Mouse (Mus musculus): ENCODE data around the gene C130073F10Rik. TPM values are rescaled to one million over a fixed set of nuclear protein-coding genes. Genes with fewer than 3 reads are reported as not detected.

Gene C130073F10Rik
- polyA plus RNA-seq (2014; fragmentation: Illumina TruSeq; extraction: RNeasy Lipid Tissue Mini Kit (QIAGEN cat#74804); ENCODE audit: low read depth, low replicate concordance): not detected

DNA sequence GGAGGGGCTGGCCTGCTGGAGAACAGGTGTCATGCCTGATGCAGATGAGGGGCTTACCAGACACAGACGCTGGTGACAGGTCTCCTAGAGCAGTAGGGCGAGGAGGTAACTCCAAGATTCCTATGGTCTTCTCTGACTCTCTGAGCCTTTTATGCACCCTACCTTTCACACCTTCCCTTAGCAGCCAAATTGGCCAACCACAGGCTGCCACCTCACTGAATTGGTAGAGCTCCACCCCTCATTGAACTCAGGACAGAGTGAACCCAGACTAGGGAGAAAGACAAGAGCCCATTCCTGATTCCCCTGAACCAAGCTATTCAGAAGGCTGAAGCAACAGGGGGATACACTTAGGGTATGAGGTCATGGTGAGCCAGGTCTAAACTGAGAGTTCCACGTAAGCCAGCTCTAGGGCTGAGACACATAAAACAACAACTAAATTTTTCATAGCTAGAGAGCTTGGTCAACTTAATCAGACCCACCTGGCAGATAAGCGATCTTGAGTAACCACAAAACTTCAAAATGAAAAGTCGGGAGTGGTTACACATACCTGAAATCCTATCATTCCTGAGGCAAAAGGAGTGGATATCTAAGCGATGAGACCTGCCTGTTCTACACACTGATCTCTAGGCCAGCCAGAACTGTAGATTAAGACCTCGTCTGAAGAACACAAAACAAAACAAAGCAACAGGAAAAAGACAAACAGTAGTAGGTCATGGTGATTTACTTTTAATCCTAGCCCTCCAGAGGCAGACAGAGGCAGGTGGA, at the start of gene C130073F10Rik:
TSS of gene C130073F10Rik (minus strand) at position 134 of the 765 bp plus-strand sequence.

DNA sequence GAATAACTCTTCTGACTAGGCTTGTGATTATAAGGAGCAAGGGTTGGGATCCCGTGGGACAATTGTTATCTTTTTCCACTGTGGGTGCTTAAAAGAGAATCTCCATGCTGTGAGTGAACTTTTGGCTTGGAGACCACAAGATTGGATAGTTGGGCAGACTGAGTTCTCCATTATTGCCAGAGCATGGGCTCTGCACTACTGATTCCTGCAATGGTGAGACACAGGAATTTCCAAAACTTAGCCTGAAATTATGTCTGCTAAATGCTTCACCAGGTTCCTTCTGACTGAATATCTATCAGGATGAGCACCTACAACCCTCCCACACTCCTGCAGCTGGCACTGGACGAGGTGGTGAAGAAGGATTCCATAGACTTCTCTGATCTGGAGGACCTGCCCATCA, 46.5 kb upstream of the C130073F10Rik start, which contains the start of gene Gm12794:
TSS of gene Gm12794 (plus strand) at position 301 of the 400 bp plus-strand sequence.

DNA sequence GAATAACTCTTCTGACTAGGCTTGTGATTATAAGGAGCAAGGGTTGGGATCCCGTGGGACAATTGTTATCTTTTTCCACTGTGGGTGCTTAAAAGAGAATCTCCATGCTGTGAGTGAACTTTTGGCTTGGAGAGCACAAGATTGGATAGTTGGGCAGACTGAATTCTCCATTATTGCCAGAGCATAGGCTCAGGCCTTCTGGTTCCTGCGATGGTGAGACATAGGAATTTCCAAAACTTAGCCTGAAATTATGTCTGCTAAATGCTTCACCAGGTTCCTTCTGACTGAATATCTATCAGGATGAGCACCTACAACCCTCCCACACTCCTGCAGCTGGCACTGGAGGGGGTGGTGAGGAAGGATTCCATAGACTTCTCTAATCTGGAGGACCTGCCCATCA, 15.2 kb upstream of the C130073F10Rik start, which contains the start of gene Gm12800:
TSS of gene Gm12800 (plus strand) at position 301 of the 400 bp plus-strand sequence.

DNA sequence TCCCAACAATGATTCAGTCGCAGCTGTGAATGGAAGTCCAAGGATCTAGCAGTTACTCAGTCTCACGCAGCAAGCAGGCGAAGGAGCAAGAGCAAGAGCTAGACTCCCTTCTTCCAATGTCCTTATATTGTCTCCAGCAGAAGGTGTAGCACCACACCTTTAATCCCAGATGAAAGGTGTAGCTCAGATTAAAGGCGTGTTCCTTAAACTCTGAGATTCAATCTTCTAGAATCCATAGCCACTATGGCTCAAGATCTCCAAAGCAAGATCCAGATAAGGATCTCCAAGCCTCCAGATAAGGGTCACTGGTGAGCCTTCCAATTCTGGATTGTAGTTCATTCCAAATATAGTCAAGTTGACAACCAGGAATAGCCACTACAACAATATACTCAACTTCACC, 49.7 kb downstream of the C130073F10Rik start, which contains the start of gene B020004J07Rik:
TSS of gene B020004J07Rik (minus strand) at position 101 of the 400 bp plus-strand sequence.

Other genes starting within 250 kb of the C130073F10Rik start
- gene Leprot, start 246.1 kb downstream of the C130073F10Rik start, polyA plus RNA-seq (2014; fragmentation: Illumina TruSeq; extraction: RNeasy Lipid Tissue Mini Kit (QIAGEN cat#74804); ENCODE audit: low read depth, low replicate concordance): 138 TPM
- 25.8 TPM for gene Lepr, start 176.4 kb downstream of the C130073F10Rik start, polyA plus RNA-seq (2014; fragmentation: Illumina TruSeq; extraction: RNeasy Lipid Tissue Mini Kit (QIAGEN cat#74804); ENCODE audit: low read depth, low replicate concordance)
- gene B020004J07Rik, start 49.8 kb downstream of the C130073F10Rik start, polyA plus RNA-seq (2014; fragmentation: Illumina TruSeq; extraction: RNeasy Lipid Tissue Mini Kit (QIAGEN cat#74804); ENCODE audit: low read depth, low replicate concordance): not detected
- gene Gm12800, start 15.3 kb upstream of the C130073F10Rik start, polyA plus RNA-seq (2014; fragmentation: Illumina TruSeq; extraction: RNeasy Lipid Tissue Mini Kit (QIAGEN cat#74804); ENCODE audit: low read depth, low replicate concordance): not detected
- not detected for gene Gm12794, start 46.6 kb upstream of the C130073F10Rik start, polyA plus RNA-seq (2014; fragmentation: Illumina TruSeq; extraction: RNeasy Lipid Tissue Mini Kit (QIAGEN cat#74804); ENCODE audit: low read depth, low replicate concordance)
- not detected for gene Gm12790, start 87.3 kb upstream of the C130073F10Rik start, polyA plus RNA-seq (2014; fragmentation: Illumina TruSeq; extraction: RNeasy Lipid Tissue Mini Kit (QIAGEN cat#74804); ENCODE audit: low read depth, low replicate concordance)
- not detected for gene Gm12789, start 92.8 kb upstream of the C130073F10Rik start, polyA plus RNA-seq (2014; fragmentation: Illumina TruSeq; extraction: RNeasy Lipid Tissue Mini Kit (QIAGEN cat#74804); ENCODE audit: low read depth, low replicate concordance)
- gene Pde4b, start 193.8 kb upstream of the C130073F10Rik start, polyA plus RNA-seq (2014; fragmentation: Illumina TruSeq; extraction: RNeasy Lipid Tissue Mini Kit (QIAGEN cat#74804); ENCODE audit: low read depth, low replicate concordance): 13.9 TPM